Mouse (Mus musculus) liver, embryonic 11.5 days (tissue): Measurements from ENCODE around the gene Shc3. TPM values are rescaled to one million over a fixed set of nuclear protein-coding genes. Genes with fewer than 3 reads are reported as not detected.

ENCODE experiments used
- ATAC-seq: fragments of 200-750 bp; cut with Nextera tagmentation; replicated peaks from 2 replicates; pipeline ENCODE4 v1.8.0; 2017; ENCODE audit warnings: moderate number of reproducible peaks, mild to moderate bottlenecking, moderate TSS enrichment, moderate library complexity; ENCODE audit not compliant: low FRiP score
- DNase-seq: peaks from one replicate; pipeline ENCODE4 v3.0.0-alpha.2; 2017; ENCODE audit warnings: low spot score
- H3K27ac ChIP-seq: fragments of 300-500 bp; sonication (generic); 2 replicates; pipeline ENCODE4 v1.5.1; 2014; ENCODE audit warnings: mild to moderate bottlenecking, low read depth, low read length, control low read depth
- H3K27me3 ChIP-seq: fragments of 300-500 bp; sonication (generic); replicated peaks from 2 replicates; pipeline ENCODE4 v1.6.1; 2014; ENCODE audit warnings: low read length, mixed read lengths; ENCODE audit not compliant: control insufficient read depth, insufficient read depth
- H3K36me3 ChIP-seq: fragments of 300-500 bp; sonication (generic); 2 replicates; pipeline ENCODE4 v1.6.1; 2014; ENCODE audit warnings: mild to moderate bottlenecking, low read length, moderate library complexity, mixed read lengths; ENCODE audit not compliant: control insufficient read depth, insufficient read depth
- H3K4me1 ChIP-seq: fragments of 300-500 bp; sonication (generic); replicated peaks from 2 replicates; pipeline ENCODE4 v1.6.1; 2014; ENCODE audit warnings: low read length, mixed read lengths; ENCODE audit not compliant: control insufficient read depth, insufficient read depth
- H3K4me2 ChIP-seq: fragments of 300-500 bp; sonication (generic); 2 replicates; pipeline ENCODE4 v1.6.1; 2014; ENCODE audit warnings: mild to moderate bottlenecking, control low read depth, moderate library complexity
- H3K4me3 ChIP-seq: fragments of 300-500 bp; sonication (generic); 2 replicates; pipeline ENCODE4 v1.5.1; 2014; ENCODE audit warnings: low read depth, low read length, control low read depth
- H3K9ac ChIP-seq: fragments of 300-500 bp; sonication (generic); 2 replicates; pipeline ENCODE4 v1.6.1; 2014; ENCODE audit warnings: low read depth, low read length, control low read depth
- H3K9me3 ChIP-seq: fragments of 300-500 bp; sonication (generic); 2 replicates; pipeline ENCODE4 v1.6.1; 2016; ENCODE audit warnings: low read length, inconsistent platforms, mixed read lengths; ENCODE audit not compliant: control insufficient read depth
- WGBS: fragments of 180-500 bp; shearing (Covaris S2); extraction: QIAGEN DNeasy Blood & Tissue Kit; methylation state at CpG from one replicate; pipeline ENCODE4 v1.1.7; 2014; 5-methylcytosine and 5-hydroxymethylcytosine counted together
- polyA plus RNA-seq: library from polyadenylated mRNA; unstranded; fragments of >200 nt; fragmentation: Nextera tagmentation; extraction: Ambion mirVana; gene quantifications from 2 replicates; pipeline ENCODE4 v1.2.1, GENCODE M21; 2014

Shc3 gene
- polyA plus RNA-seq, 1 experiment from 2014 or later, result not detected

DNA sequence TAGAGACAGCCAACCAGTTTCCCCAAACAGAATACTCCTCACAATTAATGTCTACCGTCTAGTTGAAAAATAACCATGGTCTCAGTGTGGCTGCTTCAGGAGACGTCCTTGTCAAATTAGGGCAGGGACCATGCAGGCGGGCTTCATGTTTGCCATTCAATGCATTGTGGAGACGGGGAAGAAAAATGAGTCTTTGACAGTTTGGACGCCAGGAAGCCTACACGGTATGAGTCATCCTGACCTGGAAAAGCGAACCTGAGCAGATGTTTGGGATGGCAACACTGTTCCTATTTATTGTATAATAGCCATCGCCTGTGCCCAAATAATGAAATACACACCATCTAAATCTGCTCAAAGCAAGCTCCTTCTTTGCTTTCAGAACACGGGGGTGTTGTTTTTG, 83.9 kb downstream of the Shc3 start:
- H3K4me3 ChIP-seq, result no peak overlapping the region
- WGBS, result 74% methylated on average over 9 of the region's 9 CpGs
- no peaks in the 10 kb centered on the region for H3K36me3 ChIP-seq
- no peak for DNase-seq
- no peak for ATAC-seq
- no peak overlapping the region for H3K4me2 ChIP-seq
- H3K27ac ChIP-seq, result no peak overlapping the region
- no peak overlapping the region for H3K9ac ChIP-seq
- no peaks in the 10 kb centered on the region for H3K27me3 ChIP-seq
- H3K4me1 ChIP-seq, result no peaks in the 10 kb centered on the region
- no peaks in the 10 kb centered on the region for H3K9me3 ChIP-seq

DNA sequence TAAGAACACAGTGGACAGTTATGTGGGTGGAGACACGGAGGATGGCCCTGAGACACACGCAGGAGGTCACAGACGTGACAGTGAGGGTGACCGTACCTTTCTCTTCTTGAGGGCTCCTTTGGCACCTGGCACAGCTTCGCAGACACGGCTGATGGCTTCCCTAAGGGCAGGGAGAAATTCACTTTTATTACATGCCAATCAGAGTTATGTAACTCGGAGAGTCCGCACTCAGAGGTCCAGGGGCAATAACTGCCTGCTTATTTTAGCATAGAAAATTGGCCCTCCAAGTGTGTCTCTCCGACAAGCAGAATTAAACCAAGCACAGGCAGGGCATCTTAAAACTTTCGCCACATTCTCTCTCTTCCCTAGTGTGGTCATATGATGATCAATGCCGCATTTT, 86.4 kb downstream of the Shc3 start:
- H3K4me1 ChIP-seq, result no peaks in the 10 kb centered on the region
- no peak overlapping the region for H3K9ac ChIP-seq
- WGBS, result 85% methylated on average over 11 of the region's 11 CpGs
- H3K36me3 ChIP-seq, result no peaks in the 10 kb centered on the region
- no peak overlapping the region for H3K4me3 ChIP-seq
- DNase-seq, result no peak
- H3K9me3 ChIP-seq, result no peaks in the 10 kb centered on the region
- H3K27me3 ChIP-seq, result no peaks in the 10 kb centered on the region
- H3K27ac ChIP-seq, result no peak overlapping the region
- no peak for ATAC-seq
- H3K4me2 ChIP-seq, result no peak overlapping the region

- whole genome bisulfite sequencing, result 41% methylated on average over 11 of the region's 11 CpGs
- no peaks in the 10 kb centered on the region for H3K4me1 ChIP-seq
- no peak for ATAC-seq
- H3K9me3 ChIP-seq, result no peaks in the 10 kb centered on the region
- H3K27ac ChIP-seq, result no peak overlapping the region
- no peak overlapping the region for H3K4me2 ChIP-seq
- H3K4me3 ChIP-seq, result no peak overlapping the region
- no peak for DNase-seq
- no peaks in the 10 kb centered on the region for H3K27me3 ChIP-seq
- no peak overlapping the region for H3K9ac ChIP-seq
- no peaks in the 10 kb centered on the region for H3K36me3 ChIP-seq
Observed at GRCm38 (mm10) chr13:51480341-51481011, 88.7 kb downstream of the Shc3 start.

DNA sequence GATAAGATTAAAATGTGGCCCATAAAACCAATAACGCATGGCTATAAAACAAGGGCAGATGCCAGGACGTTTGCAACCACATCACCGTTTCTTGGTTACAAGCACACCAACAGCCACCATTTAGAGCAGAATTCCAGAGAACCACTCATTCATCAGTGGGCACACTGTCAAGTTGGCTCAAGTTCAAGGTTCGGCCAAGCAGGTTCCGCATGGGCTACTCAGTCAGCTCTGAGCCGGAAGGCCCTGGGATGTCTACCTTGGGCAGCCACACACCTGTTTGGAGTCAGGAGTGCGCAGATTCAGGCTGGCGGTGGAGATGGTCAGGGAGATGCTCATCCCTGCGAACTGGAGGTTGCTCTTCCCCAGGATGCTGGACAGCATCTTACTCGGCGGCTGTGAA, 89.4 kb downstream of the Shc3 start:
- no peaks in the 10 kb centered on the region for H3K27me3 ChIP-seq
- WGBS, result 84% methylated on average over 11 of the region's 11 CpGs
- no peak overlapping the region for H3K9ac ChIP-seq
- ATAC-seq (no peak), DNase-seq (no peak)
- no peak overlapping the region for H3K4me3 ChIP-seq
- no peaks in the 10 kb centered on the region for H3K9me3 ChIP-seq
- H3K36me3 ChIP-seq, result no peaks in the 10 kb centered on the region
- no peak overlapping the region for H3K27ac ChIP-seq
- no peaks in the 10 kb centered on the region for H3K4me1 ChIP-seq
- no peak overlapping the region for H3K4me2 ChIP-seq

- Histone ChIP-seq H3K27me3 (no peaks in the 10 kb centered on the region), H3K4me3 (no peak overlapping the region), H3K9me3 (no peaks in the 10 kb centered on the region), H3K9ac (no peak overlapping the region), H3K36me3 (no peaks in the 10 kb centered on the region), H3K27ac (no peak overlapping the region), H3K4me2 (no peak overlapping the region), H3K4me1 (no peaks in the 10 kb centered on the region)
- DNase-seq, result no peak
- WGBS, result 76% methylated on average over 10 of the region's 10 CpGs
- no peak for ATAC-seq
Observed at GRCm38 (mm10) chr13:51476991-51477390, 92.2 kb downstream of the Shc3 start.

DNA sequence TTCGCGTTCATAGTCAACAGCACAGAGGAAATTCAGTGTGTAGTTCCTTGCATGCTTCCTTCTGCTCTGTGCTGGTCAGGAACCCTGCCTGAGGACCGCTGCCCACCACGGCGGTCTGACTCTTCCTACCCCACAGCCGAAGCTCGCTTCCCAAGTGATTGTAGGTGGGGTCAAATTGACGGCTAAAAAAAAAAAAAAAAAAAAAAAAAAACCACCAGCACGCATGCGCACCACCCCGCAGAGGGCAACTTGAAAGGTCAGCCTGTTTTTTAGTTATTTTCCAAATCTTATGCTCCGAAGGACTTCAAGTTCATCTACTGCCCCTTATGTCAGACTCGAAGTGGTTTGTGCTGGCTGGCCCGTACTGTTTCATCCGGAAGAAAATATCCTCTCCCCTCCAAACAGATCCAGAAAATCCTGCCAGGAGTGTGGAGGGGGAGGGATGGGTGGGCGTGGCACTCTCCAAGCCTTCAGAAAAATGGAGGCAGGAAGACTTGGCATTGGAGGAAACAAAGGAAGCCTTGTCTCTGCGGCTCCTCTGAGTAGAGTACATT, 100.4 kb downstream of the Shc3 start:
- ATAC-seq (no peak), DNase-seq (no peak)
- no peak overlapping the region for H3K4me2 ChIP-seq
- H3K4me1 ChIP-seq, result no peaks in the 10 kb centered on the region
- no peak overlapping the region for H3K4me3 ChIP-seq
- no peak overlapping the region for H3K9ac ChIP-seq
- 67% methylated on average over 17 of the region's 17 CpGs for WGBS
- no peak overlapping the region for H3K27ac ChIP-seq
- H3K36me3 ChIP-seq, result no peaks in the 10 kb centered on the region
- H3K9me3 ChIP-seq, result no peaks in the 10 kb centered on the region
- no peaks in the 10 kb centered on the region for H3K27me3 ChIP-seq

DNA sequence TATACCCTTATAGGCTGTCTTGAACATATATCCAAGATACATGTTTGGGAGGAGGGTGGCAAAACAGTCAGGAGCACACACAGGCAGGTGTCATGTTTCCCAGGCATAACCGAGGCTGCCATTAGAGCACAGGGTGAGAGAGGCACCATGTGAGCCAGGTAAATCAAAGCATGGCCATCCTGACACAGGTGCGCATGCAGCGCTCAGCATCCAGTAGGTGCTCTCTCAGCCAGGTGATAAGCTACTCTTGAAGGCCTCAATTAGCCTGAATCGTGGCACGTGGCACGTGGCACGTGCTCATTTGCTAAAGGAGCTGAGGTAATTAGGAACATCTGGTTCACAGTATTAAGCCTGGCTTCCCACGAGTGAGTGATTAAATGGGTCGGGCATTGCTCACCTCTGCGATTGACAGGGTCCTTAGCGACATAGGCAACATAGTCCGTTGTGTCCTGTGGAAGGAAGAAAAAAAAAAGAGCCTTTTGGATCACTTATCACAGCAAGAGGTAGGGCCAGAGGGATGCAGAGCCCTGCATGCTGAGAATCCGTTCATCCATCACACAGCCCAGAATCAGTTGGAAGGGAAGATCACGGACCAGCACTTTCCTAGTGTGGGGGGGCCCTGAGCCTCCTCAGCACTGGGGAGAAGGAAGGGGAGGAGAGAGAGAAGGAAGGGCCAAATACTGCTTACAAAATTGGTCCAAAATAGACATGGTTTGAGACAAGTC, 102.9 kb downstream of the Shc3 start:
- Histone ChIP-seq H3K36me3 (no peaks in the 10 kb centered on the region), H3K4me3 (no peak overlapping the region), H3K4me2 (no peak overlapping the region), H3K9ac (no peak overlapping the region), H3K9me3 (no peaks in the 10 kb centered on the region), H3K27me3 (no peaks in the 10 kb centered on the region), H3K4me1 (no peaks in the 10 kb centered on the region), H3K27ac (no peak overlapping the region)
- no peak for DNase-seq
- ATAC-seq, result no peak
- 75% methylated on average over 14 of the region's 14 CpGs for WGBS

DNA sequence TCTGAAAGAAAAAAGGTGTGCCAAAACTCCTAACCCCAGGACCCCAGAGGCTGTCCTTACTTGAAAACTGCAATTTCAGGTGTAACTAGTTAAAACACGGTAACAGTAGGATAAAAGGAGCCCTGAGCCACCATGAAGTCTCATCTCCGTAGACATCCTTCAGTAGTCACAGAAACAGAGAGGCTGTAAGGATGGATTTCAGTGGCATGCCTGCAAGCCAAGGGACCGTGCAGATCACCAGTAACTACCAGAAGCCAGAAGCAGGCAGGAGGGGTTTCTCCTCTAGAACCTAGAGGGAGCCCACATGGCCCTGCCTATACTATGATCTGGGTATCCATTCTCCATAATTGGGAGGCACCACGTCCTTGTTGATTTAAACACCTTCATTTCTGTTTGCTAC, 104.9 kb downstream of the Shc3 start:
- Histone ChIP-seq H3K4me1 (no peaks in the 10 kb centered on the region), H3K9ac (no peak overlapping the region), H3K4me2 (no peak overlapping the region), H3K4me3 (no peak overlapping the region), H3K27me3 (no peaks in the 10 kb centered on the region), H3K36me3 (no peaks in the 10 kb centered on the region), H3K9me3 (no peaks in the 10 kb centered on the region), H3K27ac (no peak overlapping the region)
- 72% methylated on average over 4 of the region's 4 CpGs for WGBS
- ATAC-seq (no peak), DNase-seq (no peak)
